Mouse (Mus musculus) embryonic fibroblast, embryonic 13.5 days (primary cell): ENCODE data around the gene Prelp.

Experiments used
- CTCF ChIP-seq: IDR thresholded peaks from 2 replicates; pipeline ENCODE4 v1.5.1; 2011; ENCODE audit warnings: mild to moderate bottlenecking, control low read depth, low read length, moderate library complexity, borderline replicate concordance; ENCODE audit not compliant: insufficient read depth
- POLR2A ChIP-seq: IDR thresholded peaks from 2 replicates; pipeline ENCODE4 v1.6.1; 2011; ENCODE audit warnings: low read depth, mild to moderate bottlenecking, control low read depth, low read length, moderate library complexity

DNA sequence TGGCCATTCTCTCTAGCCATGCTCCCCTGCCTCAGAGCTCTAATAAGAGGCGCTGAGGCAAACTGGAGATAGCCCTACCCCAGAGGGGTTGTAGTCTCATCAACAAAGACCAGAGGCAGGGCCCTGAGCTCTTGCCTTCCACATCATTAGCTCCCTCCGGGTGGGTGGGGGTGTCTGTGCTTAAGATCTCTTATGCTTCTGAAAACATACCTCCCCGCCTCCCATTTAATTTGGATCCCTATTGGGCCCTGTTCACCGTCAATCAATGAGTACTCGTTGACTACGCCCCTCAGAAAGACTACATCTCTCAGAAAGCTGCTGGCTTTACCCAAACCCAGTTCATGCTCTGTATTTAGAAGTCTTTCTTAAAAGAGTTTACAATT, 3.1 kb downstream of the Prelp start:
- TF ChIP-seq CTCF: no peak
- no peak for TF ChIP-seq POLR2A
